Mouse (Mus musculus) urinary bladder, postnatal 4 days (tissue): ENCODE measurements around the gene Zfp963.
A peak's percentile ranks its signal among the peaks of the same experiment; 100 is the strongest.
"Not testable (repeated sequence)": the region's sequence is repeated elsewhere in the genome, so short reads cannot be mapped to it uniquely, and the experiment has no call there.

Experiments
- DNase-seq, 2 experiments: peaks; one replicate each; pipeline ENCODE4 v3.0.0; 2021 to 2022; ENCODE audit warnings: low spot score in 2 of 2

Zfp963 gene

GRCm38 (mm10) chr8:69740763-69741162 lies 9.0 kb downstream of the Zfp963 start:
- DNase-seq: no peak

GRCm38 (mm10) chr8:69735495-69735894 lies 14.3 kb downstream of the Zfp963 start:
- DNase-seq: no peak

- DNase-seq: no peak
Observed at GRCm38 (mm10) chr8:69717232-69717580, 32.6 kb downstream of the Zfp963 start.

- DNase-seq: peak; percentile 92 to 94
Observed at GRCm38 (mm10) chr8:69716403-69717231, 33.2 kb downstream of the Zfp963 start.

GRCm38 (mm10) chr8:69715366-69715765 lies 34.4 kb downstream of the Zfp963 start:
- no peak for DNase-seq

GRCm38 (mm10) chr8:69713516-69713915 lies 36.3 kb downstream of the Zfp963 start:
- DNase-seq: no peak

DNA sequence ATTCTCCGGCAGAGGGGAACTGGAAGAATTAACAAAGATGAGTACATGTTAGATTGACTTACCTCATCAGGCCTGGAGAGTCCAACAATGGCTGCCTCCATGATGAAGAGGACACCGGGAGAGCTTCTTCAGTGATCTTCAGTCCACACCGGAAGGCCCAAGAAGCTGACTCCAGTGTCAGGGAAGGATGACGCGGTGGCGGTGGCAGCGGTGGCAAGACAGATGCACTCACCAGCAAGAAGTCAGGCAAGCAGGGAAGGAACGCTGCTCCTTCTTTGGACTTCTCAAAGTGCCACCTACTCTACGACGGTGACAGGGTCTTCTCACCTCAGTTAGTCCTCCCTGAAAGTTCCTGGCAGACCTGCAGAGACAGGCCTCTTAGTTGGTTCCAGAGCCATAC lies 39.1 kb downstream of the Zfp963 start, which contains the start of gene Zfp869:
TSS of gene Zfp869 (minus strand) at position 101 of the 400 bp plus-strand sequence.
- DNase-seq: not testable (repeated sequence)

DNA sequence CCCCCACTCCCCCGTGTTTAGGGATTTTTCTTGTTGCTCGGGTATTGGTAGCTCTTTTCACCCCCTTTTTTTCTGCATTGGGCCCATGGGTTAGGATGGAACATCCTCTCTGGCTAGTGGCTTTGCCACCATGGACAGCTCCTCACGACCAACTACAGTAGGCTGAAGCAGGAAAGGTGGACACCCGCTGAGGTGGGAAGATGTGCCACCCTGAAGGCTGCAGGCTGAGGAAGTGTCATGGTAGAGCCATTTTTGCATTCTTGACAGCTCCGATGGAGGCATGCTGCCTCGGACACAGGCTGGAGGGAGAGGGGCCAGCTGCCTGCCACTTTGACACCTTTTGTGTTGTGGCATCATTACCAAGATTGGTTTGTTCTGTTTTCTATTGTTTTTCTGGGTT lies 48.0 kb downstream of the Zfp963 start:
- DNase-seq: no peak
